10 mouse cellular contexts compared by ENCODE assay signal in the genomic region with DNA sequence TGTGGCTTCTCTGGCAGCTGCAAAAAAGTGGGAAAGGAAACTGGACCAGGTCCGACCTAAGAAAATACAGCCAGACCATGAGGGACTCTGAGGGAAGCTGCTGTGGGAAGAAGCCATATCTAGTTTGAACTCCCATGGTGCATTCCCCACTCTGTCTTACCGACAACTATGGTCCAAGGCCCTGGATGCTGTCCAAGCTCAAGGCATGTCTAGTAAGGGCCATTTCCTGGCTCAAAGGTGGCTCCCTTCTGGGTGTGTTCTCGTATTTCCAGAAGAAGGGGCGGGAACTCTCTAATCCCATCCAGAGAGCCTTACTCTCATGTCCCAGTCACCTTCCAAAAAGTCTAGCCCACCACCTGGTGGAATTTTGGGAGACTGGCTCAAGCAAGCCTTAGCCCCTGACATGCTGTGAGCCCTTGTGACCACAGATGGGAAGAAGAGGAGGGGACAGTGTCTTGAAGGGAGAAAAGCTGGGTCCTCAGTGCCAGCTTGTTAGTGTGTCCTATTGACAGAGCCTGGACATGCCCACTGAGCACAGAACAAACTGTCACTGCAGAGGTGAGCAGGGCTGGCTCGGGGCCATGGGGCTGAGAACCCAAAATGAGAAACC. TPM values are rescaled to one million over a fixed set of nuclear protein-coding genes. Genes with fewer than 3 reads are reported as not detected.
A peak's percentile ranks its signal among the peaks of the same experiment; 100 is the strongest.
DNase-seq lines count a peak whose midpoint lies in the region; ATAC-seq lines count a peak whose summit lies in the region.
"Had no signal": no experiment of that assay in that cellular context is flagged by ENCODE, and none has a peak within 500 bp of the region (broad histone marks: within the 10 kb centered on the region; RNA-seq: fewer than 3 reads in every experiment).

No protein-coding gene starts in this region.

- ATAC-seq in limb, embryonic 12.5 days (ENCODE audit: insufficient number of reproducible peaks, insufficient read depth, low FRiP score, low TSS enrichment, low read depth) = no peak
- ATAC-seq in intestine, embryonic 16.5 days = no peak

- H3K27ac ChIP-seq in limb, embryonic 12.5 days = no peak overlapping the region
- no peak overlapping the region for H3K27ac ChIP-seq in limb, embryonic 10.5 days
- no peak overlapping the region for H3K27ac ChIP-seq in intestine, embryonic 16.5 days (ENCODE audit: low read length)
- H3K27ac ChIP-seq in macrophage = peak overlapping the region; percentile 64

- peak; percentile 30 for DNase-seq in adrenal gland, postnatal 25 days
- no peak for DNase-seq in adrenal gland, adult 18-20 months (ENCODE audit: low spot score in 2 of 2)
- no peak for DNase-seq in limb, embryonic 10.5 days (ENCODE audit: low spot score)
- no peak for DNase-seq in urinary bladder, postnatal 36 days (ENCODE audit: low spot score in 2 of 2)
- no peak for DNase-seq in lung, adult 18-20 months
- DNase-seq: cerebellum, adult 18-20 months; thymus, postnatal 25 days had no signal

- no peak overlapping the region for H3K9ac ChIP-seq in limb, embryonic 12.5 days (replicated peaks)
- peak overlapping the region; percentile 93 for H3K9ac ChIP-seq in intestine, embryonic 16.5 days (ENCODE audit: low read depth, low read length)

- no peak overlapping the region for H3K4me3 ChIP-seq in limb, embryonic 12.5 days (replicated peaks)
- no peak overlapping the region for H3K4me3 ChIP-seq in limb, embryonic 10.5 days
- no peak overlapping the region for H3K4me3 ChIP-seq in intestine, embryonic 16.5 days (ENCODE audit: low read length)
- 0 out of 2 replicates have a peak overlapping the region, but pooled peaks have one; percentile 99 for H3K4me3 ChIP-seq in macrophage (ENCODE audit: inconsistent target)

- peaks cover 82% of the 10 kb centered on the region for H3K79me2 ChIP-seq in macrophage (ENCODE audit: inconsistent target)

- H3K9me3 ChIP-seq in limb, embryonic 12.5 days = no peaks in the 10 kb centered on the region
- no peaks in the 10 kb centered on the region for H3K9me3 ChIP-seq in limb, embryonic 10.5 days (replicated peaks)
- no peaks in the 10 kb centered on the region for H3K9me3 ChIP-seq in intestine, embryonic 16.5 days (ENCODE audit: control insufficient read depth, low read length)

- peak overlapping the region; percentile 95; the same call in 1 of the 2 replicates for H3K4me2 ChIP-seq in limb, embryonic 12.5 days
- H3K4me2 ChIP-seq in intestine, embryonic 16.5 days (ENCODE audit: low read depth, low read length) = peak overlapping the region; percentile 93

- H3K4me1 ChIP-seq in limb, embryonic 12.5 days (replicated peaks) = peaks cover 35% of the 10 kb centered on the region
- peaks cover 33% of the 10 kb centered on the region for H3K4me1 ChIP-seq in limb, embryonic 10.5 days
- H3K4me1 ChIP-seq in intestine, embryonic 16.5 days (ENCODE audit: control insufficient read depth, insufficient read depth, low read length) = peaks cover 32% of the 10 kb centered on the region

- 66% methylated on average over 5 of the region's 5 CpGs for WGBS in limb, embryonic 12.5 days
- WGBS in limb, embryonic 10.5 days = 70% methylated on average over 5 of the region's 5 CpGs
- 57% methylated on average over 5 of the region's 5 CpGs for WGBS in intestine, embryonic 16.5 days
- WGBS in macrophage (ENCODE audit: missing documents) = 80% methylated on average over 5 of the region's 5 CpGs

- H3K27me3 ChIP-seq in limb, embryonic 12.5 days = no peaks in the 10 kb centered on the region
- no peaks in the 10 kb centered on the region for H3K27me3 ChIP-seq in limb, embryonic 10.5 days (ENCODE audit: low read depth, poor library complexity, severe bottlenecking)
- no peaks in the 10 kb centered on the region for H3K27me3 ChIP-seq in intestine, embryonic 16.5 days (replicated peaks; ENCODE audit: control insufficient read depth, insufficient read depth, low read length)

- H3K36me3 ChIP-seq in limb, embryonic 12.5 days = peaks cover 34% of the 10 kb centered on the region
- peaks cover 55% of the 10 kb centered on the region for H3K36me3 ChIP-seq in limb, embryonic 10.5 days
- peaks cover 7% of the 10 kb centered on the region; the same call in 1 of the 2 replicates for H3K36me3 ChIP-seq in intestine, embryonic 16.5 days (ENCODE audit: control insufficient read depth, insufficient read depth, low read length)
- peaks cover 19% of the 10 kb centered on the region; the same call in 1 of the 2 replicates for H3K36me3 ChIP-seq in macrophage (ENCODE audit: inconsistent target)

RNA-seq across cellular contexts. Expression of a gene that starts 2.6 kb away (rescaled TPM):
- total RNA-seq in adrenal gland, postnatal 25 days (2021) = 30.0 and 30.1 TPM in 2 replicates
- 10 to 100 TPM; 22.0 to 27.1 TPM for total RNA-seq in adrenal gland, adult 18-20 months (2021)
- polyA plus RNA-seq in limb, embryonic 12.5 days (2016; fragmentation: Nextera tagmentation; extraction: Ambion mirVana) = 21.6 and 22.4 TPM in 2 replicates
- polyA plus RNA-seq in limb, embryonic 10.5 days (2016; fragmentation: Nextera tagmentation; extraction: Ambion mirVana) = 17.8 and 20.7 TPM in 2 replicates
- 17.0 and 17.5 TPM in 2 replicates for polyA plus RNA-seq in intestine, embryonic 16.5 days (2015; fragmentation: Nextera tagmentation; extraction: Ambion mirVana)
- 10 to 100 TPM; 24.2 to 97.7 (median 71.8) TPM for total RNA-seq in macrophage (2018; cell fraction: chromatin; rRNA removed)
- total RNA-seq in macrophage (2018; cell fraction: cytosol; rRNA removed) = 10 to 100 TPM in 22 of 26 experiments, 1 to 10 TPM in 4; 7.7 to 22.5 (median 18.0) TPM
- total RNA-seq in macrophage (2018; cell fraction: nucleus; rRNA removed) = 10 to 100 TPM; 18.6 to 83.1 (median 49.3) TPM
- 11.4 to 20.3 TPM (median 14.2 TPM) in 3 replicates for polyA plus RNA-seq in macrophage (2018)

RNA-seq across cellular contexts. Expression of a gene that starts 26.0 kb away (rescaled TPM):
- total RNA-seq in adrenal gland, postnatal 25 days (2021) = 21.2 and 25.6 TPM in 2 replicates
- 10 to 100 TPM; 13.3 to 17.6 TPM for total RNA-seq in adrenal gland, adult 18-20 months (2021)
- 26.2 and 27.9 TPM in 2 replicates for polyA plus RNA-seq in limb, embryonic 12.5 days (2016; fragmentation: Nextera tagmentation; extraction: Ambion mirVana)
- 8.4 and 11.3 TPM in 2 replicates for polyA plus RNA-seq in limb, embryonic 10.5 days (2016; fragmentation: Nextera tagmentation; extraction: Ambion mirVana)
- polyA plus RNA-seq in intestine, embryonic 16.5 days (2015; fragmentation: Nextera tagmentation; extraction: Ambion mirVana) = 28.5 and 31.6 TPM in 2 replicates
- total RNA-seq in macrophage (2018; cell fraction: chromatin; rRNA removed) = 100 to 1,000 TPM in 5 of 26 experiments, 10 to 100 TPM in 18, 1 to 10 TPM in 3; 6.6 to 134 (median 27.4) TPM
- 10 to 100 TPM; 19.1 to 74.1 (median 48.6) TPM for total RNA-seq in macrophage (2018; cell fraction: cytosol; rRNA removed)
- 100 to 1,000 TPM in 5 of 26 experiments, 10 to 100 TPM in 21; 14.1 to 225 (median 52.5) TPM for total RNA-seq in macrophage (2018; cell fraction: nucleus; rRNA removed)
- 16.2 to 56.9 TPM (median 24.3 TPM) in 3 replicates for polyA plus RNA-seq in macrophage (2018)

RNA-seq across cellular contexts. Expression of a gene that starts 26.0 kb away (rescaled TPM):
- total RNA-seq in adrenal gland, postnatal 25 days (2021) = 0.21 TPM in 1 of 2 replicates, not detected in the other
- under 1 TPM; 0.06 to 0.10 TPM for total RNA-seq in adrenal gland, adult 18-20 months (2021)
- polyA plus RNA-seq in limb, embryonic 12.5 days (2016; fragmentation: Nextera tagmentation; extraction: Ambion mirVana) = 0.80 and 0.93 TPM in 2 replicates
- polyA plus RNA-seq in limb, embryonic 10.5 days (2016; fragmentation: Nextera tagmentation; extraction: Ambion mirVana) = 0.31 and 0.35 TPM in 2 replicates
- polyA plus RNA-seq in intestine, embryonic 16.5 days (2015; fragmentation: Nextera tagmentation; extraction: Ambion mirVana) = 0.15 and 0.35 TPM in 2 replicates
- 1 to 10 TPM in 3 of 26 experiments, under 1 TPM in 18, not detected in 5; 0.25 to 1.5 (median 0.54) TPM for total RNA-seq in macrophage (2018; cell fraction: chromatin; rRNA removed)
- total RNA-seq in macrophage (2018; cell fraction: cytosol; rRNA removed) = under 1 TPM in 25 of 26 experiments, not detected in 1; 0.04 to 0.30 (median 0.11) TPM
- total RNA-seq in macrophage (2018; cell fraction: nucleus; rRNA removed) = under 1 TPM in 24 of 26 experiments, not detected in 2; 0.16 to 0.98 (median 0.52) TPM
- 0.07 to 0.14 TPM in 2 of 3 replicates, not detected in the other for polyA plus RNA-seq in macrophage (2018)

RNA-seq across cellular contexts. Expression of a gene that starts 31.8 kb away (rescaled TPM):
- total RNA-seq in adrenal gland, postnatal 25 days (2021) = 8.5 and 9.6 TPM in 2 replicates
- 1 to 10 TPM; 5.8 to 6.0 TPM for total RNA-seq in adrenal gland, adult 18-20 months (2021)
- polyA plus RNA-seq in limb, embryonic 12.5 days (2016; fragmentation: Nextera tagmentation; extraction: Ambion mirVana) = 22.6 and 28.5 TPM in 2 replicates
- polyA plus RNA-seq in limb, embryonic 10.5 days (2016; fragmentation: Nextera tagmentation; extraction: Ambion mirVana) = 3.2 and 4.5 TPM in 2 replicates
- 34.7 and 40.9 TPM in 2 replicates for polyA plus RNA-seq in intestine, embryonic 16.5 days (2015; fragmentation: Nextera tagmentation; extraction: Ambion mirVana)
- not detected for total RNA-seq in macrophage (2018; cell fraction: chromatin; rRNA removed)
- 1 to 10 TPM in 9 of 26 experiments, under 1 TPM in 15, not detected in 2; 0.45 to 2.0 (median 0.95) TPM for total RNA-seq in macrophage (2018; cell fraction: cytosol; rRNA removed)
- total RNA-seq in macrophage (2018; cell fraction: nucleus; rRNA removed) = 1 to 10 TPM in 2 of 26 experiments, not detected in 24; 1.4 to 1.8 TPM
- 0.50 to 0.78 TPM in 2 of 3 replicates, not detected in the other for polyA plus RNA-seq in macrophage (2018)

RNA-seq across cellular contexts. Expression of a gene that starts 41.8 kb away (rescaled TPM):
- total RNA-seq in adrenal gland, postnatal 25 days (2021) = 154 and 161 TPM in 2 replicates
- total RNA-seq in adrenal gland, adult 18-20 months (2021) = 100 to 1,000 TPM; 171 to 177 TPM
- polyA plus RNA-seq in limb, embryonic 12.5 days (2016; fragmentation: Nextera tagmentation; extraction: Ambion mirVana) = 306 and 315 TPM in 2 replicates
- polyA plus RNA-seq in limb, embryonic 10.5 days (2016; fragmentation: Nextera tagmentation; extraction: Ambion mirVana) = 222 and 238 TPM in 2 replicates
- polyA plus RNA-seq in intestine, embryonic 16.5 days (2015; fragmentation: Nextera tagmentation; extraction: Ambion mirVana) = 131 and 138 TPM in 2 replicates
- total RNA-seq in macrophage (2018; cell fraction: chromatin; rRNA removed) = 10 to 100 TPM in 17 of 26 experiments, 1 to 10 TPM in 9; 2.9 to 35.0 (median 14.9) TPM
- total RNA-seq in macrophage (2018; cell fraction: cytosol; rRNA removed) = 100 to 1,000 TPM in 13 of 26 experiments, 10 to 100 TPM in 13; 69.7 to 129 (median 99.3) TPM
- total RNA-seq in macrophage (2018; cell fraction: nucleus; rRNA removed) = 10 to 100 TPM; 18.7 to 68.4 (median 36.7) TPM
- 45.0 to 110 TPM (median 97.1 TPM) in 3 replicates for polyA plus RNA-seq in macrophage (2018)
